Mouse (Mus musculus): Measurements from ENCODE around the gene Map9.
"Not testable (repeated sequence)": the region's sequence is repeated elsewhere in the genome, so short reads cannot be mapped to it uniquely, and the experiment has no call there.

The Map9 gene

GRCm38 (mm10) chr3:82357797-82358524 is at the start of gene Map9:
Map9 (plus strand) TSS chr3:82358044.
- peak; percentile 99 for ATAC-seq (ENCODE audit: insufficient number of reproducible peaks, low FRiP score, low TSS enrichment)

DNA sequence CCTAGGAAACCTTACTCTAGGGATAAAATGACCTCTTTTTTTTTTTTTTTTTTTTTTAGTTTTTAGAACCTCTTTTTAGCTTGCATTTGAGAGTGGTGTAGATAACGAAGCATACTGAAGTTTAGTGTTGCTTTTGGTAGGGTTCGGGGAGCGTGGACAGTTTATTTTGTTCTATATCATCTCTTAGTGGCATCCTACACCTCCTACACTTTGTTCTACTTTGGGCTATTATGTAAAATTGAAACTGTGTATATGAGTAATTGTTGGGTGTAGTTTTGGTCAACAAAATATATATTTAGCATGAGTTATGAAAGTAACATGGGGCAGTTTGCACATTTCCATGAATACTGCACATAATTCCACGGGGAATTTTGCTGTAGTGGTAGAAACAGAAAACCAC is 42.1 kb upstream of the Map9 start:
- ATAC-seq (ENCODE audit: insufficient number of reproducible peaks, low FRiP score, low TSS enrichment) = no peak

- ATAC-seq (ENCODE audit: insufficient number of reproducible peaks, low FRiP score, low TSS enrichment) = not testable (repeated sequence)
Measured at GRCm38 (mm10) chr3:82326736-82327135, 31.1 kb upstream of the Map9 start.

GRCm38 (mm10) chr3:82332067-82332466 is 25.8 kb upstream of the Map9 start:
- no peak for ATAC-seq (ENCODE audit: insufficient number of reproducible peaks, low FRiP score, low TSS enrichment)

- no peak for ATAC-seq (ENCODE audit: insufficient number of reproducible peaks, low FRiP score, low TSS enrichment)
Measured at GRCm38 (mm10) chr3:82332536-82332935, 25.3 kb upstream of the Map9 start.

DNA sequence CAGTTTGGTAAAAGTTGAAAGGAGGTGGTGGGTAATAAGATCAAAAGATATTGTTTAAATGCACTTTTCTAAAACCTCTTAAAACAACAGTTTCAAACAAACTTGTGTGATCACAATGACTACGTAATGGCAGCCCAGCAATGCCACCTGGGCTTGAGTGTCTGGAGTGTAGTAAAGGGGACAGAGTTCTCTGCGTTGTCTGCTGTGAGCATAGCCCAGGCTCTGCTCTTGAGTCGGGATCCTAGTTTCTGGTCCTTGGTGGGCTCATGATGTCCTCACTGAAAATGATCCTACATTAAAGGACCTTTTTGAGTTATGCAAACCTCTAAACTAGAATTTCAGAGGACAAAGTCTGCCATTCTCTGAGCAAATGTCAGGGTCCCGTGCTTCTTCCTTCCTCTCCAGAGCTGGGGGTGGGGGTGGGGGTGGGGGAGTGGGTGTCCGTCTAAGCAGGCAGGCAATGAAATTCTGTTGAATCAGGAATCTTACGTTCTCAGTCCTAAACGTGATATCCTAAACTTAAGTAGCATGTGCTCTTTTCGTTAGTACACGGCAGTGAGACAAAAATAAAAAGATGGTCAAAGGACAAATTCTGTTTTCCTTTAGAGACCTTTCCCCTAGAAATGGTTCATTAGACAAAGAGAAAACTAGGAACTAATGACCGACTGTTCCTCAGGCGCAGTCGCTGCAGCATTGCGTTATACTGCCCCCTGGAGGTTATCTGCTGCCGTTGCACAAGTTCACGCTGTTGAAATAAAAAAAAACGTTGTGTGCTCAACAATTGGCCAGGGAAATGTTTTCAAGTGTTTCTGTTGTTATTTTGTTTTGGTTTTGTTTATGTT is 24.5 kb upstream of the Map9 start:
- ATAC-seq (ENCODE audit: insufficient number of reproducible peaks, low FRiP score, low TSS enrichment) = peak; percentile 74

DNA sequence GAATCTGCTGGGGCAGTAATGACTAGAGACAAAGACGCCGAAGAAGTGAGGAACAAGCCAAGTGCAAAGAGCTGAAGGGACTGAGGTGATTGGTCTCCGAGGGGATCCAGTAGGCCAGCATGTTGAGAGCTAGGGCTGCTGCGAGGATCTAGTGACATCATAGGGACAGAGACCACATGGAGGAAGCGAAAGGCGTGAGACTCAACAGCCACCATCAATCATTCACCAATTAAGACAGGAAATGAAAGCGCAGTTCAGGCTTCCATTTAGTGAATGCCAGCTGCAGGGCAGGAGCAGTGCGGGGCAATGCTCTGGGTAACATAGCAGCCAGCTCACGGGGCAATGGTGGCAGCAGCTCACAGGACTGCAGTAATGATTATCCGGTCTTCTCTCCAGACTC is 17.7 kb upstream of the Map9 start:
- no peak for ATAC-seq (ENCODE audit: insufficient number of reproducible peaks, low FRiP score, low TSS enrichment)

GRCm38 (mm10) chr3:82348277-82348860 is 9.5 kb upstream of the Map9 start:
- ATAC-seq (ENCODE audit: insufficient number of reproducible peaks, low FRiP score, low TSS enrichment) = no peak

GRCm38 (mm10) chr3:82350321-82350720 is 7.5 kb upstream of the Map9 start:
- ATAC-seq (ENCODE audit: insufficient number of reproducible peaks, low FRiP score, low TSS enrichment) = no peak

DNA sequence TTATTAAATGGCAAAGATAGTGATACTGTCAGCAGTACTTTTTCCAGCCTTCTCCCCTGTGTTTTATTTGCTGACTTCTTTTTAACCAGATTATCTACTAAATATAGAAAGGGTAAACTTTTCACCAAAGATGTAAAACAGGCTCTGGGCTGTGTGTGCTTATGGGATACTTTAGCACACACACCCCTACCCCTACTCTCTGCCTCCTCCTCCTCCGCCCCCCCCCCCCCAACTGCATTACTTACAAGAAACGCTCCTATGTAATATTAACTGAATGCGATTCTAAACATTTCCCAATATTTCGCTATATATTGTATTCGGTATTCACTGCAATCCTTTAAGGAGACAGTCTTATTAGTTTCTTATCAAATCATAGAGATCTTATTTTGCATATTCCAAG is 504 bp upstream of the Map9 start:
- ATAC-seq (ENCODE audit: insufficient number of reproducible peaks, low FRiP score, low TSS enrichment) = no peak

DNA sequence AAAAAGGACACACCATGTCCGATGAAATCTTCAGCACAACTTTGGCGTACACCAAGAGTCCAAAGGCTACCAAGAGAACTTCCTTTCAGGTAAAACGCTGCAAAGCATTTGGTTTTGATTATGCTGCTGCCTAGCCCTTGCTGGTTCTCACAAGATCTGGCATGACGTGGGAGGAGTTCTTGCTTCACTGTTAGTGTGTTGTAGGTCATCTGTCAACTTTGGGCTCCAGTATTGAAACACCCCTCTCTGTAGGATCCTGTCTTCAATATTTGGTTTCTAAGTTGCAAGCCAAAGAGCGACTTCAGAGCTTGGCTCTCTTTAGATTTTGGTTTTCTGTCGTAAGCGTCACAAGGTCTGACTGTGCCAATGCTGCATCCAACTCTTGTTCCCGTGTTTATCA is 1.2 kb downstream of the Map9 start:
- no peak for ATAC-seq (ENCODE audit: insufficient number of reproducible peaks, low FRiP score, low TSS enrichment)

DNA sequence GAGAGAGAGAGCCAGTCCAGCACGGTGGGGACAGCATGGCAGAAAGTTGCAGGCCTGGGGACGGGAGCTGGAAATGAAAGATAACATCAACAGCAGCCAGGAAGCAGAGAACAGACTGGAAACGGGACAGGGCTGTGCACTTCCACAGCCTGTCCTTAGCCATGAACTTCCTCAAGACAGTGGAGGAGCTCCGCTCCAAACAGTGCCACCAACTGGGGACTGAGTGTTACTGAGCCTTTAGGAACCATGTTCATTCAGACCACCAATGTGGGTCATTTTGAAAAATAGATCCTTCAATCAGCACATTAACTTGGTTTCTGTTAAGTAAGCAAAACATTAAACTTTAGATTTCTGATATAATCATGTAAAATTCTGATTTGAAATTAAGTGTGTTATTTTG is 4.6 kb downstream of the Map9 start:
- ATAC-seq (ENCODE audit: insufficient number of reproducible peaks, low FRiP score, low TSS enrichment) = no peak

DNA sequence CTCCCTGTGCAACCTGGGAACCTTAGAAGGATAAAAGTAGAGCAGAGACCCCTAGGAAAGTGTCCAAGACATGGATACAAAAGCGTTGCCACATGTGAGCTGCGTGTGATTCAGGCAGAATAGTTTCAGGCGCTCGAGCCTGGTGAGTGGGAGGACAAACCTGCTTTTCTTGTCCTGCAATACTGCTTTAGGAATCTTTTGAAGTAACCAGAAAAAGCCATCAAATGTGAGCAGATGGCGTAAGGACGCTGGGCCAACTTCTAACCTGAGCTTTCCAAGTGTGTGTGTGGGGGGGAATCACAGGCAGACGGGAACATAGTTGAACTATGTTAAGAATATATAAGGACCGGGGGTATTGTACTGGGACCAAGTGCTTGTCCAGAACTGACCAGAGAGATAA is 6.7 kb downstream of the Map9 start:
- no peak for ATAC-seq (ENCODE audit: insufficient number of reproducible peaks, low FRiP score, low TSS enrichment)

- peak; percentile 65 for ATAC-seq (ENCODE audit: insufficient number of reproducible peaks, low FRiP score, low TSS enrichment)
Measured at GRCm38 (mm10) chr3:82364988-82365387, 7.1 kb downstream of the Map9 start.

DNA sequence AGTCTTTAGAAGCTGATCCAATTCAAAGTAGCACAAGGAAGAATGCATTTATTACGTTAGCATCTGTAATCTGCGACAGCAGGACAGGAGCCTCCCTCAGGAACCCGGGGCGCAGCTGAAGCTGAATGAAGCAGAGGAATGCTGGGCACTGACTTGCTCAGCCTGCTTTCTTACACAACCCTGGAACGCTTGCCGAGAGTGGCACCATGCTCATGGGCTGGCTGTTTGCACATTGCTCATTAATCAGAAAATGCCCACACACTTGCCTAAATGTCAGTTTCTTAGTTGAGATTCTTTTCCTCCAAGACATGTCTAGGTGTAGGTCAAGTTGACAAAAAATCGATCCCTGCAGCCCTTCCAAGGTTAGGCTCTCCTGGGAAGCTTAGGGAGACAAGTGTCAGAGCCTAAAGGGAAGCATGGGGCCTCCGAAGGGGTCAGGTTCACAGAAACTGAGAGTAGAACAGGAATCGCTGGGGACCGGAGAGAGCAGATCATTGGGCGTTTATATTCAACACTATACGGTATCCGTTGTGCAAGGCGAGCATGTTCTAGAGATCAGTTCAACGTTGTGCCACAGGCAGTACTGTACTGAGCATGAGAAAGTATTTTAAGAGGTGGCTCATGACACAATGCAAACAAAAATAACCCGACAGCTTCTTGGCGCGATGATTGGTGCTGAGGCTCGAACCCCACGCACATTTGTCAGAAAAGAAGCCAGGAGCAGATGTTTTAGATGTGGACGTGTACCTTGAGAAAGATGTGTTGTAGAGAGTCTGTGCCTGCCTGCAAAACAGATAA is 11.4 kb downstream of the Map9 start:
- no peak for ATAC-seq (ENCODE audit: insufficient number of reproducible peaks, low FRiP score, low TSS enrichment)

- ATAC-seq (ENCODE audit: insufficient number of reproducible peaks, low FRiP score, low TSS enrichment) = no peak
Measured at GRCm38 (mm10) chr3:82370439-82371011, 12.7 kb downstream of the Map9 start.

DNA sequence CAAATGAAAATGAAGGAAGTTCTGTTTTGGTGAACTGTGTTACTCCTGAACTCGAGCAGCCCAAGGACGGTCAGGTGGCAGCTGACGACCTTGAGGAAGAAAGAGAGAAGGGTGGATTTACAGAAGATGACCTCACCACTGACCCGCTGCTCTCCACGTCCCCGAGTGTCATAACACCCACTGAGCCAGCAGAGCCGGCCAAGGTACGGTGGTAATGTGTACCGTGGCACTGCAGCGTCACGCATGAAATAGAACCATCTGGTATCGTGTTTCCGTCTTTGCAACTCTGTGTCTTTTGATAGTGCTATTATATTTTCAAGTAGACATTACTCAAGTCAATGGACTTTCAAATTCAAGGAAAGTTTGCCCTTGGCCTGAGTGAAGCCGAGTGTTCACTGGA is 19.1 kb downstream of the Map9 start:
- no peak for ATAC-seq (ENCODE audit: insufficient number of reproducible peaks, low FRiP score, low TSS enrichment)

DNA sequence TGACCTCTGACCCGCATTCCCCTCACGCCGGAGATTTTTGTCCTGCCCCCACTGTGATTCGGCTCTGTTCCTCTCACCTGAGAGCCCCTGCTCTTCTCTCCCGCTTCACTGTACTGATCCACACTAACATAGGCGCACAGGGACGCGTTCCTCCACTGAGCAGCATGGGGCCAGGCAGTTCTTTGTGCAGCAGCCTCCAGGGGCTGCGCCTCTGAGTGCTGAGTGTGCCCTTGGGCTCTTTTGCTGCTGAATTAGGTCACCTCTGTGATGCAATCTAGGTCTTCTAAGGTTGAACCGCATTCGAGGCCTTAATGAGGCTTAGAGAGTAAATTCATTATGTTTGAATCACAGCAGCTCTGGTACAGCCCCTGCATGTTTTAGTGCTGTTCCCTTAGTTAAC is 24.5 kb downstream of the Map9 start:
- ATAC-seq (ENCODE audit: insufficient number of reproducible peaks, low FRiP score, low TSS enrichment) = peak; percentile 43; the same call in 1 of the 2 replicates

GRCm38 (mm10) chr3:82385091-82385490 is 27.2 kb downstream of the Map9 start:
- ATAC-seq (ENCODE audit: insufficient number of reproducible peaks, low FRiP score, low TSS enrichment) = no peak

GRCm38 (mm10) chr3:82405830-82406229 is 48.0 kb downstream of the Map9 start:
- peak; percentile 59 for ATAC-seq (ENCODE audit: insufficient number of reproducible peaks, low FRiP score, low TSS enrichment)

Measured in cerebellum, adult (tissue).